Mouse (Mus musculus): ENCODE results near the gene Cdh12. TPM values are rescaled to one million over a fixed set of nuclear protein-coding genes. Genes with fewer than 3 reads are reported as not detected.

Gene Cdh12
- total RNA-seq, 2 experiments from 2014 or later = 41.7 to 50.3 TPM

DNA sequence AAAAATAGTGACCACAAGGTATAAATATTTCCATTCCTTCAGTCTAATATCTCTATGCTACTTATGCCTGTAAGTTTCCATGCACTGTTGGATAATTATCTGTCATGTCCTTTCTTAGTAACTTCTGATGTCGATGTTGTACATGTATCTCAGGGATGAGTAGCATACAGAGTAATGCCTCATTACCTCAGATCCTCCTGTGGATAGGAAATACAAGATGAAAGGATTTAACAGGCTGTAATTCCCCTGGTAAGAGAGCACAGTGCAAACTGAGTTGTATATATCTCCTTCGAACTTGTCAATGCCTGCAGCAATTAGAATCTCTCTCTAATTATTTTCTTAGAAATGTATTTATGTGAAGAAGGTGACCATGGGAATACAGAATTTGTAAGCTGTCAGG is 233.7 kb downstream of the Cdh12 start:
- intact Hi-C loops (cut with DNase I) = no loop called here
- no peak for DNase-seq (ENCODE audit: low spot score in 2 of 2)

DNA sequence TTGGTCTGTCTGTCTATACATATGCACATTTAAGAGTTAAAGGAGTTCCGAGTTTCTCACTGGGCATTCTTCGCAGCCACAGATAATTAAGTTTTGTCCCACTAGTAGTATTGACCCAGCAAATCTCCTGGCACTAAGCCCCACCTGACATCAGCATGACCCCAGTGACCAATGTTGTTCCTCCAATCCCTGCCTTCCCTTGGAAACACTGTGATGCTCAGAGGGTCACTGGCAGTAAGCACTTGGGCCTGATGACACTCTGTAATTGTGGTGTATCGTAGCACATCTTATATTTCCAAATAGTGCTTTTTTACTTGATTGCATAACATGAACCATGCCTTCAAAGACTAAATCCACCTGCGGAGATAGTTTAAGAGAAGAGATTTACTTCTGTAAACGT is 235.1 kb downstream of the Cdh12 start:
- DNase-seq (ENCODE audit: low spot score in 2 of 2) = no peak
- intact Hi-C loops (cut with DNase I) = no loop called here

DNA sequence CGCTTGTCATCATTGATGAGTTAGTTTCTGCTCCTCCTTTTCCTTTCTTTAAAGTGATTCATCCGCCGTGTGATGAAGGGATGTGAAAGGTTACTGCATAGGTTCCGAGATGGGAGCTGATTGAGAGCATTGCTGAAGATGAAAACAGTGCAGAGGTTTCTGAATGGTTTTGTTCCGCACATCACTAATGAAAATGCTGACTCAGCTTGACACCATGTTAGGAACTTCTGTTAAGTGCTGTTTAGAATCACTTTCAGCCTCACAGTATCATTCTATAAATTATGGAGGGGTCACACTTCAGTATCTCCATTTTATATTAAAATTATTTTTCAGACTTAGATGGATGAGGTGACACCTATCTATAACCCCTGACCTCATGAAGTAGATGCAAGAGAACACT is 247.2 kb downstream of the Cdh12 start:
- DNase-seq (ENCODE audit: low spot score in 2 of 2) = no peak
- intact Hi-C loops (cut with DNase I) = no loop called here

DNA sequence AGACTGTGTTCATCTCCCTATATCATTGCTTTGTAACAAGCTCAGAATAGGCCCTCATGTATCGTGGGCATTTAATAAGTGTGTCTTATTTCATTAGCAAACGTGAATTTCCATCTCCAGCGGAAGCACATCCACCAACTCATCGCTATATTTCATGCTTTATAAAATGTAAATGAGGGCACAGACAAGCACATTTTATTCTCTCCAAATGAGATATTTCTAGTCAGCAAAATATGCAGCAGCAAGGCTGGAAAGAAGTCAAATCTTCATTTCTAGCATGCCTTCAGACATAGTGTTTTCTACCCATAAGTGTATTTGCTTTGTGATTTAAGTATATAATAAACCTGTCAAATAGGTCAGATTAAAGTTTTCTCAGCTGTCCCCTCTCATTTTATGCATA is 262.8 kb downstream of the Cdh12 start:
- intact Hi-C loops (cut with DNase I) = no loop called here
- DNase-seq (ENCODE audit: low spot score in 2 of 2) = peak in 1 of 2 experiments; percentile 67

GRCm38 (mm10) chr15:20772289-20772688 is 323.2 kb downstream of the Cdh12 start:
- intact Hi-C loops (cut with DNase I) = no loop called here

GRCm38 (mm10) chr15:20773423-20773822 is 324.4 kb downstream of the Cdh12 start:
- no peak for DNase-seq (ENCODE audit: low spot score in 2 of 2)
- intact Hi-C loops (cut with DNase I) = no loop called here

More at GRCm38 (mm10) chr15:20772289-20772688, 323.2 kb downstream of the Cdh12 start:
- DNase-seq (ENCODE audit: low spot score in 2 of 2) = no peak

GRCm38 (mm10) chr15:20796999-20797398 is 347.9 kb downstream of the Cdh12 start:
- no peak for DNase-seq (ENCODE audit: low spot score in 2 of 2)
- intact Hi-C loops (cut with DNase I) = no loop called here

GRCm38 (mm10) chr15:20798541-20798940 is 349.5 kb downstream of the Cdh12 start:
- intact Hi-C loops (cut with DNase I) = no loop called here
- no peak for DNase-seq (ENCODE audit: low spot score in 2 of 2)

DNA sequence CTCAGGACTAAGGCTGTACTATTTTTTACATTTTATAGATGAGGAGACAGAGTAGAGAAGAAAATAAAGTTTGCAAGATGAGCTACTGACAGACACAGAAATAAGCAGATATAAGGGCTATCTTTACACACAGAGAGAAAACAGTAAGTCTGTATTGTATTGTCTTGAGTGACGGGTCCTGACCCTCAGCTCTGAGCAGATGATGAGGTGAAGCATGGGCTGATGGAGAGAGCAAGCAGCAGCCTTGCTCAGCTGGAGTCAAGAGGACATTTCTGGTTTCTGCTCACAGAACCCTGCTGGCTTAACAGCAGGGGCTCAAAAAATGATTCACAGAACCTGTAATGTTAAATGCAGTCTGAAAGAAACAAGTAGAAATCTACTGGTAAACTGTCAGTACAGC is 386.8 kb downstream of the Cdh12 start:
- intact Hi-C loops (cut with DNase I) = no loop called here
- DNase-seq (ENCODE audit: low spot score in 2 of 2) = no peak

DNA sequence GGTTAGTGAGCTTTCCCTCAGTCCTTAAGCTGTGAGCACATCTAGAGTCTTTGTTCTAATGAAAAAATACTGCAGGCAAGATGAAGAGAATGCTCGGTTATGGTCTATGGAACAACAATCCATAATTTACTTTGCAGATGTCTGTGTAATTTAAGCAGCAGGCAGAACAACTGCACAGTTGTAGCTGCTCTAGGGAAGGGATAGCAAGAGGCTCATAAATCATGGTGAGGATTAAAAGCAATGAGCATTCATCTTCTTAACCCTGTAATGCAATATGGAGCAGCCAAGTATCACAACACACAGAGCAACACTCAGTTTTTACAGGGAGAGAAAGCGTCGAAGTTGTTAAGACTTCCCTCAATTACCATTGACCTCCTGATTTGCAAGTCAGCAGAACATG is 387.9 kb downstream of the Cdh12 start:
- DNase-seq (ENCODE audit: low spot score in 2 of 2) = no peak
- intact Hi-C loops (cut with DNase I) = no loop called here

GRCm38 (mm10) chr15:20841479-20841878 is 392.4 kb downstream of the Cdh12 start:
- intact Hi-C loops (cut with DNase I) = no loop called here
- DNase-seq (ENCODE audit: low spot score in 2 of 2) = peak in 1 of 2 experiments; percentile 69

- intact Hi-C loops (cut with DNase I) = no loop called here
- DNase-seq (ENCODE audit: low spot score in 2 of 2) = no peak
These were observed 414.0 kb downstream of the Cdh12 start for GRCm38 (mm10) chr15:20863076-20863475.

DNA sequence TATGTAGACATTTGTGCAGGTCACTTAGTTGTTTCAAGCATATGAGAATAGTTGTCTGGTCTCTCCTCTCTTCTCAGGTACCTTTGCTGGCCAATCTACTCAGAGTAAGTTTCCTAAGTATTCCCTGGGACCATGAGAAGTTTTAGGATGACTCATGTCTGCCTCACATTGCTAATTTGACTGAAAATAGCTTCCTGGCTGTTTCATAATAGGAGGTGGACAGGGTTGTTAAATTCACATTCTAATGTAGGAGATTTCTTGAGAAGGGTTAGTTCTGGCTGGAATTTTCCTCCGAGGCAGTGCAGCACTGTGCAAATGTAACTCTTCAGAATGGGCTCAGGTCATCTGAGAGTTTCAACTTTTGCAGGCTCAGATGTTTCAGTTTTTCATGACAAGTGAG is 423.5 kb downstream of the Cdh12 start:
- intact Hi-C loops (cut with DNase I) = no loop called here
- DNase-seq (ENCODE audit: low spot score in 2 of 2) = peak in 1 of 2 experiments; percentile 35

DNA sequence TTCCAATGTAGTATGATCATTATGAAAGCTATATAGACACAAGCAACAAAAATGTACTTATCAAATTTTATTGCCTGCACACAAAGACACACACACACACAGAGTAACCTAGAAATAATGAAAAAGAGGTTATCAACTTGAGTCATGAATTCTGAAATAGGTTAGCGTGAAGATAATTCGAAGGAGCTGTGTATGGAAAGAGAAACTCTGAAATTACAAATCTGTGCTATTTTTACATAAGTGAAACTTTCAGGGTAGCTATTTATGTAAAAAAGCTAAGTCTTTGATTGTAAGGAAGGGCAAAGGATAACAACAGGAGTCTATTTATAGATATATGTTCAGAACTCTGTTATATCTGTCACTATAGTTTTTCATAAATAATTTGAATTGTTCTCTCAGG is 427.9 kb downstream of the Cdh12 start:
- DNase-seq (ENCODE audit: low spot score in 2 of 2) = no peak
- intact Hi-C loops (cut with DNase I) = no loop called here

DNA sequence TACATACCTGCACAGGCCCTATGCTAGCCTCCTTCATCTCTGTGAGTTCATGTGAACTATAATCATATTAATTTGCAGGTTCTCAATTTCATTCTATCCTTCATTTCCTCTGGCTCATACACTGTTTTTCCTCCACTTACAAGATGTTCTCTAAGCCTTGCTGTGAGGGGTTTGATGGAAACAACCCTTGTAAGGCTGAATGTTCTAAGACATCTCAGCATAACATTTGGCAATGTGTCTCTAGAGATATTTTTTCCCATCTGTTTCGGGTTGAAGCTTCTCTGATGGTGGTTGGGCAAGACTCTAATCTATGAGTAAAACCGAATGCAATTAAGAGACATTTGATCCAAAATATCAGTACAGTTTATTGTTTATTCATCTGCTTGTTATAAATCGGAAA is 444.4 kb downstream of the Cdh12 start:
- intact Hi-C loops (cut with DNase I) = no loop called here
- DNase-seq (ENCODE audit: low spot score in 2 of 2) = peak in 1 of 2 experiments; percentile 53

DNA sequence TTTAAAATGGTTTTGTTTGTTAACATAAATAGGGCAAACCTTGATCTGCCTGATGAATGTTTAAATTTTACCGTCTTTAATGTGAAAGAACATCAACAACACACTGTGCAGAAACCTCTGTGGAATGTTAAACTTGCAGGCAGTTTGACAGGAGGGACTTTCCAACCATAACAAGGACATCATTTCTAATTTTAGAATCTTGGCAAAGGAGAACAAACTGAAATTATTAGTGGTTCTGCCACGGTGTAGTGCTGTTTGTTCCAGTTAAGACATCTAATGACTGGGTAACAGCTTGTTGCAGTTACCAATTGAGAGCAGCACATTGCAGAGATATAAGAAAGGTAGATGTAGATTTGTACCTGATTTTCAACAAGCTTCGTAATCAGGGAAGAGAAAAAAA is 453.5 kb downstream of the Cdh12 start:
- intact Hi-C loops (cut with DNase I) = no loop called here
- no peak for DNase-seq (ENCODE audit: low spot score in 2 of 2)

DNA sequence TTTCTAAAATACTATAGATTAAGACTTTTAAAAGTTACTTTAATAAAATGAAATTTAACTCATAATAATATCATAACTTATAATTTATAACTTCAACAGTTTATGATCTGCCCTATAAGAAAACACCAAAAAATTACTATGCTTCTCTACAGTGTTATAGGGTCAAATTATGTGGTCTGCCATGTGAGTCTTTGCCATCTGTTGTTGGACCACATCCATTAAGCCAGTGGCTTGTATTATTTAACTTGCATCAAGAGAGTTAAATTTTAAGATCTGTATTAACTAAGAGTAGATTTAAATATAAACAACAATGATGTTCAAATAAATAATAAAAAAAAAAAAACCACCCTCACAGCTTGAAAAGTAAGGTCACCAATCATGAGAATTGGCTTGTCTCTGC is 479.2 kb downstream of the Cdh12 start:
- intact Hi-C loops (cut with DNase I) = no loop called here
- no peak for DNase-seq (ENCODE audit: low spot score in 2 of 2)

DNA sequence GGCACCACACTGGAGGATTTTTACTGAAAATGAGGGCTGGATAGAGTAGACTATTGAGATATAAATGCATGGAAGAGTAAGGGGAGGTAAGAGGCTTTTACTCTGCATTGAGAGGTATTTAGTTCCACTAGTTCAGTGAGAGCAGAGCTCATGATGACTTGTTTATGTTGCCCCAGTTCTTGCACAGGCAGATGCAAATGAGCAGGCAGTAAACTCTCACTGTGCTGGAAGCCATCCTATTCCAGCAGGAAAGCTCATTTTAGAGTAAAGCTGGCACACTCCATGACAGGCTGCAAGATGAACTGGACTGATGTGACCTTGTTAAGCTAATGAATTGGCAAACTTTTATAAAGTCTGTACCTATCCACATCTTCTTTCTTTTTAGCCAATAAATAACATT is 494.9 kb downstream of the Cdh12 start:
- DNase-seq (ENCODE audit: low spot score in 2 of 2) = peak in 1 of 2 experiments; percentile 37
- intact Hi-C loops (cut with DNase I) = no loop called here

- intact Hi-C loops (cut with DNase I) = no loop called here
- no peak for DNase-seq (ENCODE audit: low spot score in 2 of 2)
These were observed 518.4 kb downstream of the Cdh12 start for GRCm38 (mm10) chr15:20967463-20967862.

GRCm38 (mm10) chr15:20971041-20971440 is 522.0 kb downstream of the Cdh12 start:
- intact Hi-C loops (cut with DNase I) = no loop called here
- DNase-seq (ENCODE audit: low spot score in 2 of 2) = peak in 1 of 2 experiments; percentile 66

DNA sequence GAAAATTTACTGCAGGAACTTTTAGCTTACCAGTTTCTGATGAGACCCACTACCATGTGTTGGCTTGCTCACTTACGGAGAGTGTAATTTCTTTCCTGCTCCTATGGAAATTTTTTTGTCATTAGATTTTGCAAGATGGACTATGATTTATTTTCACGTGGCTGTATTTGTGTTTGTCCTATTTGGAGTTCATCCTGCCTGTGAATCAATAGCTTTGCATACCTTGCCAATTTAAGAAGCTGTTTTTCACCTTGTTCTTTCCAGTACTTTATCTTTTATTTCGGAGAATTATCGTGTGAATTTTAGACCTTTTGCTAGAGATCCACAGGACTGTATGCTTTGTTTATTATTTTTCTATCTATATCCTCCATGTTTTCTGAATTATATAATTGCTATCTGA is 551.5 kb downstream of the Cdh12 start:
- intact Hi-C loops (cut with DNase I) = no loop called here
- DNase-seq (ENCODE audit: low spot score in 2 of 2) = no peak

DNA sequence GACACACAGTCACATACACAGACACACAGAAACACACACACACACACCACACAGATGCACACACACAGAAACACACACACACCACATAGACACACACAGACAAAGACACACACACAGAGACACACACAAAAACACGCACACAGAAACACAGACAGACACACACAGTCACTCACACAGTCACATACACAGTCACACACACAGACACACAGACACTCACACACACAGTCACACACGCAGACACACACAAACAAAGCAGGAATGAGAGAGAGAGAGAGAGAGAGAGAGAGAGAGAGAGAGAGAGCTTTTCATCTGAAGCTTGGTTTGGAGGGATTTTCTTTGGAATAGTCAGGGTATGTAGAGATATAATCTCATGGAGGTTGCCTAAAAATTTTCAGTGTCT is 558.9 kb downstream of the Cdh12 start:
- intact Hi-C loops (cut with DNase I) = no loop called here
- DNase-seq (ENCODE audit: low spot score in 2 of 2) = no peak

DNA sequence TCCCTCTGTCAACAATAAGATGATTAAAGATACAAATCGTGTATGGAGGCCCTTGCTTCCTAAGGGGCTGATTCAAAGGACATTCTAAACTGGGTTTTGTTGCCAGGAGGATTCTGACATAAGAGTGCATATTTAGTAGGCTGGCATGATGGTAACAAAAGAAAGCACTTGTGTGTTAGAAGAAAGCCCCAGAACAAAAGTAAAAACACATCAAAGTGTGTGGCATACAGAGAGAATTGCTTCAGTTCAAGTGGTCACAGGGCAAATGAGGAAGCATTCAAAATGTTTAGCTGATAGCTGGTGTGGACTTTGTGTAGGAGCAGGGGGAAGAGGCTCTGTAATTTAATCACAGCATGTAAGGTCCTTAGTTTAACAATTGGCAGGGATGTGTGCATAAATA is 559.4 kb downstream of the Cdh12 start:
- intact Hi-C loops (cut with DNase I) = no loop called here

More for the DNA sequence above, 559.4 kb downstream of the Cdh12 start:
- DNase-seq (ENCODE audit: low spot score in 2 of 2) = no peak
